9 mouse cellular contexts compared by ENCODE assay signal in genomic region chr9:66061656-66062055, GRCm38 (mm10). TPM values are rescaled to one million over a fixed set of nuclear protein-coding genes. Genes with fewer than 3 reads are reported as not detected.
DNase-seq lines count a peak whose midpoint lies in the region; ATAC-seq lines count a peak whose summit lies in the region.
"Had no signal": no experiment of that assay in that cellular context is flagged by ENCODE, and none has a peak within 500 bp of the region (broad histone marks: within the 10 kb centered on the region; RNA-seq: fewer than 3 reads in every experiment).

No protein-coding gene starts in this region.

- WGBS in neural tube, embryonic 11.5 days: 76% methylated on average over 3 of the region's 3 CpGs
- 90% methylated on average over 3 of the region's 3 CpGs for WGBS in liver, embryonic 12.5 days (ENCODE audit: insufficient replicate concordance)

- H3K27me3 ChIP-seq in erythroblast, embryonic 14.5 days (ENCODE audit: control insufficient read depth): peaks cover 3% of the 10 kb centered on the region; the same call in 1 of the 2 replicates
- H3K27me3 ChIP-seq in neural tube, embryonic 11.5 days (ENCODE audit: control insufficient read depth, insufficient read depth, low read length): no peaks in the 10 kb centered on the region
- H3K27me3 ChIP-seq in liver, embryonic 12.5 days (replicated peaks): no peaks in the 10 kb centered on the region

- peak overlapping the region; percentile 99 for H3K4me3 ChIP-seq in erythroblast, embryonic 14.5 days (replicated peaks)
- H3K4me3 ChIP-seq in neural tube, embryonic 11.5 days (ENCODE audit: low read depth, low read length): peak overlapping the region; percentile 74
- peak overlapping the region; percentile 74 for H3K4me3 ChIP-seq in liver, embryonic 12.5 days

- no peak for ATAC-seq in erythroblast, adult 5-6 weeks (replicated peaks; ENCODE audit: low FRiP score, poor library complexity, severe bottlenecking)
- ATAC-seq in neural tube, embryonic 11.5 days (ENCODE audit: insufficient read depth, low FRiP score, low TSS enrichment): no peak
- no peak for ATAC-seq in liver, embryonic 12.5 days

- H3K9me3 ChIP-seq in erythroblast, embryonic 14.5 days (ENCODE audit: control insufficient read depth, low read length): peaks cover 16% of the 10 kb centered on the region
- no peaks in the 10 kb centered on the region for H3K9me3 ChIP-seq in neural tube, embryonic 11.5 days (ENCODE audit: control insufficient read depth, low read length)
- H3K9me3 ChIP-seq in liver, embryonic 12.5 days (replicated peaks): no peaks in the 10 kb centered on the region

- H3K4me1 ChIP-seq in erythroblast, embryonic 14.5 days (ENCODE audit: control insufficient read depth): peaks cover 63% of the 10 kb centered on the region
- H3K4me1 ChIP-seq in neural tube, embryonic 11.5 days (ENCODE audit: control insufficient read depth, insufficient read depth, low read length): peaks cover 10% of the 10 kb centered on the region; the same call in 1 of the 2 replicates
- peaks cover 37% of the 10 kb centered on the region for H3K4me1 ChIP-seq in liver, embryonic 12.5 days

- no peak for DNase-seq in neural tube, embryonic 11.5 days (ENCODE audit: low spot score)
- no peak for DNase-seq in neural tube, embryonic 10.5 days (ENCODE audit: extremely low spot score, low spot score)
- no peak for DNase-seq in spleen, adult 12 weeks (ENCODE audit: low spot score)
- DNase-seq in thymus, postnatal 25 days: no peak
- no peak for DNase-seq in layer of hippocampus, postnatal 10 days (ENCODE audit: low spot score in 2 of 2)
- DNase-seq: B cell, adult 2 months had no signal

- H3K27ac ChIP-seq in neural tube, embryonic 11.5 days (ENCODE audit: low read depth, low read length): 0 out of 2 replicates have a peak overlapping the region, but pooled peaks have one; percentile 30
- H3K27ac ChIP-seq in liver, embryonic 12.5 days: peak overlapping the region; percentile 87

- peaks cover 55% of the 10 kb centered on the region for H3K36me3 ChIP-seq in erythroblast, embryonic 14.5 days (ENCODE audit: control insufficient read depth)
- H3K36me3 ChIP-seq in neural tube, embryonic 11.5 days (ENCODE audit: control insufficient read depth, insufficient read depth, low read length): peaks cover 27% of the 10 kb centered on the region
- H3K36me3 ChIP-seq in liver, embryonic 12.5 days: peaks cover 52% of the 10 kb centered on the region

- peak overlapping the region; percentile 72 for H3K4me2 ChIP-seq in neural tube, embryonic 11.5 days (ENCODE audit: low read depth)
- H3K4me2 ChIP-seq in liver, embryonic 12.5 days: peak overlapping the region; percentile 83

- 0 out of 2 replicates have a peak overlapping the region, but pooled peaks have one; percentile 12 for H3K9ac ChIP-seq in neural tube, embryonic 11.5 days (ENCODE audit: low read length)
- H3K9ac ChIP-seq in liver, embryonic 12.5 days: peak overlapping the region; percentile 89

RNA-seq across cellular contexts. Expression of gene Ppib, which starts 1.6 kb away (rescaled TPM):
- 10.8 and 12.3 TPM in 2 replicates for polyA plus RNA-seq in erythroblast, embryonic 14.5 days (2012)
- total RNA-seq in erythroblast, adult 5-6 weeks (2015; ENCODE audit: low replicate concordance): 121 and 151 TPM in 2 replicates
- total RNA-seq in erythroblast, adult 5-6 weeks (2017; ENCODE audit: low replicate concordance): 155 and 185 TPM in 2 replicates
- 517 and 527 TPM in 2 replicates for polyA plus RNA-seq in neural tube, embryonic 11.5 days (2014; fragmentation: Nextera tagmentation; extraction: Ambion mirVana)
- 392 and 399 TPM in 2 replicates for polyA plus RNA-seq in liver, embryonic 12.5 days (2016; fragmentation: Nextera tagmentation; extraction: Ambion mirVana)
- total RNA-seq in layer of hippocampus, postnatal 10 days (2021): 100 to 1,000 TPM; 268 to 273 TPM

RNA-seq across cellular contexts. Expression of gene Snx22, which starts 7.9 kb away (rescaled TPM):
- 13.3 and 20.5 TPM in 2 replicates for polyA plus RNA-seq in erythroblast, embryonic 14.5 days (2012)
- total RNA-seq in erythroblast, adult 5-6 weeks (2015; ENCODE audit: low replicate concordance): 35.7 and 39.1 TPM in 2 replicates
- total RNA-seq in erythroblast, adult 5-6 weeks (2017; ENCODE audit: low replicate concordance): 58.5 and 59.1 TPM in 2 replicates
- 3.4 and 4.9 TPM in 2 replicates for polyA plus RNA-seq in neural tube, embryonic 11.5 days (2014; fragmentation: Nextera tagmentation; extraction: Ambion mirVana)
- 29.6 and 33.4 TPM in 2 replicates for polyA plus RNA-seq in liver, embryonic 12.5 days (2016; fragmentation: Nextera tagmentation; extraction: Ambion mirVana)
- 1 to 10 TPM; 7.7 to 7.9 TPM for total RNA-seq in layer of hippocampus, postnatal 10 days (2021)

Comparison
In these comparisons a context has a peak if more than half of its experiments do, and no peak if none do; other contexts are left out.
1. RNA of gene Ppib, which starts 1.6 kb away (polyA plus RNA-seq): 517 to 527 TPM in neural tube, embryonic 11.5 days and 392 to 399 TPM in liver, embryonic 12.5 days; 10.8 to 12.3 TPM in erythroblast, embryonic 14.5 days; every median in the first group is over 10 times any median in the second.
2. Peak in every context shown above with its lines, with median percentiles within 50 percentile points of each other: H3K4me3 ChIP-seq.